Mouse (Mus musculus): ENCODE measurements at regions not wholly inside any gene's neighbourhood (a gene's known extent, or its start where the extent isn't known, plus 50 kb on each side); places are given as distances from the start of the nearest gene placed in this dataset.

- in situ Hi-C loops (cut with MboI, MseI) = no loop called here
Measured at GRCm38 (mm10) chr10:97778531-97778930, 52.0 kb upstream of the C030005K15Rik start.

DNA sequence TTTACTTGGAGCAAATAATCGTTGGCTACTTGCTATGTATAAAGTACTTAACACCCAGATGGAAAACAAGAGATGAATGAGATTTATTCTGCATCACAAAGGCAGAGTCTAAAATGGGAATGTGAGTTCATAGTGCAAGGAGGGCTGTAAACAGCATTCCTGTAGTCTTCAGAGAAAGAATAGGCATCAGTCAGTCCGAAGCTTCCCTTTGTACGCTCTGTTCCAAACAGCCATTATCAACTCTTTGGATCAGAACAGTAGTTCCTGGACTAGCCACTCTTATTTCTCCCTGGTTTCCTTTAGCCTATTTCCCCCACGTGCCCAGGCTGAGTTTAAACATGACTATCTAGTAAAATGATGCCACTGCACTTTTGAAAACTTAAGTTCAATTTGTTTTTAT lies 52.8 kb upstream of the C030005K15Rik start:
- in situ Hi-C loops (cut with MboI, MseI) = no loop called here

DNA sequence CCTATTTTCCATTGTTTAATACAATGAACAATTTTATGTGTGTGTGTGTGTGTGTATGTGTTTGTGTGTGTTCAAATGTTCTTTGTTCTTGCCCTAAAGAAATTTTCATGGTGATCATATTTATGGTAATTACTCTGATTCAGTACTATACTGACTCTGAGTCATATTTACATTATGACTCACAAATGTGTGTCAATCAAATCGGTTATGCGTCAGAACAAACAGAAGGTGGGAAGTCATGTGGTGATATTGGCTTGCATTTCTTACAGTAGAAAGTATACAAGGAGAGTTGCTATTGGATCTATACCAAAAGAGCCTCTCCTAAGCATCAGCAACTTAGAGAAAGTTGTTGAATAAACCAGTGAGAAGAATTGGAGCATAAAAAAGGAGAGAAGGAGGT lies 67.2 kb upstream of the C030005K15Rik start:
- in situ Hi-C loops (cut with MboI, MseI) = no loop called here

- in situ Hi-C loops (cut with MboI, MseI) = no loop called here
Measured at GRCm38 (mm10) chr10:97801448-97802265, 75.1 kb upstream of the C030005K15Rik start.

- in situ Hi-C loops (cut with MboI, MseI) = no loop called here
Measured at GRCm38 (mm10) chr10:97807947-97808346, 81.4 kb upstream of the C030005K15Rik start.

GRCm38 (mm10) chr10:97842574-97842973 lies 116.0 kb upstream of the C030005K15Rik start:
- in situ Hi-C loops (cut with MboI, MseI) = no loop called here

- in situ Hi-C loops (cut with MboI, MseI) = no loop called here
Measured at GRCm38 (mm10) chr10:97851487-97851886, 124.9 kb upstream of the C030005K15Rik start.

- in situ Hi-C loops (cut with MboI, MseI) = no loop called here
Measured at GRCm38 (mm10) chr10:97877088-97877487, 150.5 kb upstream of the C030005K15Rik start.

GRCm38 (mm10) chr10:97886049-97886448 lies 159.5 kb upstream of the C030005K15Rik start:
- in situ Hi-C loops (cut with MboI, MseI) = no loop called here

- in situ Hi-C loops (cut with MboI, MseI) = no loop called here
Measured at GRCm38 (mm10) chr10:97905793-97906192, 179.2 kb upstream of the C030005K15Rik start.

DNA sequence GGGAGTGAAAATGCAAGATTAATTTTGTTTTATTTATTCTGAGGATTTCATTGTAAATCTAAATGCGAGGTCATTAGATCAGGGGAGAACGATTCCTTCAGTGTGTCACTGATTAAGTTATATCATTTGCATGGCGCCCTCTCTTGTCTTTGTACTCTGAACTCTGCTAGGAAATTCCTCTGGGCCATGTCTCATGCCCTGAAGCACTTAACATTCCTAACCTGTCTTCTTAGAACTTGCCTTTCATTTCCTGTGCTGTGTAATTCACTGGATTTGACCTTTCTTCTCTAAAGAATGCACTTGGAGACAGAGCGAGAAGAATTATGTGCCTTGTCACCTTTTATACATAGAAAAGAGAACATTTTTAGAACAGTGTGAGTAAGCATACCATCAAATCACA lies 199.0 kb upstream of the C030005K15Rik start:
- in situ Hi-C loops (cut with MboI, MseI) = no loop called here

- in situ Hi-C loops (cut with MboI, MseI) = no loop called here
Measured at GRCm38 (mm10) chr10:97940345-97940744, 213.8 kb upstream of the C030005K15Rik start.

GRCm38 (mm10) chr10:97965881-97966280 lies 239.3 kb upstream of the C030005K15Rik start:
- in situ Hi-C loops (cut with MboI, MseI) = no loop called here

- in situ Hi-C loops (cut with MboI, MseI) = no loop called here
Measured at GRCm38 (mm10) chr10:97966931-97967330, 240.4 kb upstream of the C030005K15Rik start.

- in situ Hi-C loops (cut with MboI, MseI) = no loop called here
Measured at GRCm38 (mm10) chr10:98007037-98007436, 280.5 kb upstream of the C030005K15Rik start.

GRCm38 (mm10) chr10:98008355-98008754 lies 281.8 kb upstream of the C030005K15Rik start:
- in situ Hi-C loops (cut with MboI, MseI) = no loop called here

DNA sequence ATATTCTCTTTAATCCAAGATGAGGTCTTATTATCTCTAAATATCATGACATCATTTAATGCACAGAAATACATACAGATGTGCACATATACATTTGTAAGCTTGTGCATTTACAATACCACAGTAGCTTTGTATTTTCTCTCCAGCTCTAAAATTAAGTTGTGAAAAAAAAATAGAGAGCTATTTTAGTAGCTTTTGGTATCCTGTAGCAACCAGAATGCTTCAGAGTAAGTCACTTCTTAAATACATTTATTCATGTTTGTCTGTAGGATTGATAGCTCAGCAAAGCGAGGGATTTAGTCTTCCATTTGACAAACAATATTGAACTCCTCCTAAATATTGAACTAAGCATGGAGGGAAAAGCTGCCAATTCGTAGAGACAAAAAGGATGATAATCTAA lies 286.4 kb upstream of the C030005K15Rik start:
- in situ Hi-C loops (cut with MboI, MseI) = no loop called here

- in situ Hi-C loops (cut with MboI, MseI) = no loop called here
Measured at GRCm38 (mm10) chr10:98014985-98015902, 288.7 kb upstream of the C030005K15Rik start.

DNA sequence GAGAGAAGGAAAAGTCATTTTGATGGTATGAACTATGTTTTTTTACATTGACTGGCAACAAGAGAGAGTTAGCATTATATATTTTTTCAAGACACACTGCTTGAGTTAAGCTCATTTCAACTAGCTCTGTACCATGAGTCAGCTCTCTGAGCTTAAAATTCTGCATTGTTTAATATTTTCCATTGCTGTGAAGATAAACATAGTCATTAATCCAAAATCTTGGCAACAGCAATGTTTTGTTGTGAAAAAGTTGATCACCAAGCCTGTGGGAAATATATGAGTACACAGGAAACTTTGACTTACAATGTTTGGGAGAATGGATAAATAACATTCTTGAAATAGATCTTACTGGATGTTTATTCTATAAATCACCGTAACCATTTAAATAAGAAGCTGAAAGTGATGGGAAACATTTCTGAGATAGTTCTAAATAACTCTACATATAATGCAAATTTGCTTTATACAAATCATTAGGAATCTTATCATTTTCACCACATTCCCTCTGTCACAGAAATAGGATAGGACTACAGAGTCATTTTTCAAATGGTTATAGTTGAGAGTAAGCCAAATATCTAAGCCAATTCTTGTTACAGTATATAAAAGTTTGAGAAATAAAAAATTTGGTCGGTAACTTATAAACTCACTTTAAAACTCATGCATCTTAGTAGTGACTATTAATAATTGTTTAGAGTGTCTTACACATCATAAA lies 290.2 kb upstream of the C030005K15Rik start:
- in situ Hi-C loops (cut with MboI, MseI) = no loop called here

- in situ Hi-C loops (cut with MboI, MseI) = no loop called here
Measured at GRCm38 (mm10) chr10:98029124-98029523, 302.6 kb upstream of the C030005K15Rik start.

- in situ Hi-C loops (cut with MboI, MseI) = no loop called here
Measured at GRCm38 (mm10) chr10:98029621-98030020, 303.1 kb upstream of the C030005K15Rik start.

- in situ Hi-C loops (cut with MboI, MseI) = no loop called here
Measured at GRCm38 (mm10) chr10:98032661-98033060, 306.1 kb upstream of the C030005K15Rik start.
